Mouse (Mus musculus) neural tube, embryonic 13.5 days (tissue): ENCODE measurements around the gene Sema4c. TPM values are rescaled to one million over a fixed set of nuclear protein-coding genes. Genes with fewer than 3 reads are reported as not detected.

Source experiments
- ATAC-seq: fragments of 200-750 bp; cut with Nextera tagmentation; 2 replicates; pipeline ENCODE4 v1.8.0; 2017; ENCODE audit warnings: low read depth, mild to moderate bottlenecking, moderate TSS enrichment, moderate library complexity
- H3K27ac ChIP-seq: fragments of 300-500 bp; sonication (generic); replicated peaks from 2 replicates; pipeline ENCODE4 v1.5.1; 2015; ENCODE audit warnings: moderate library complexity, mild to moderate bottlenecking, inconsistent platforms
- H3K27me3 ChIP-seq: fragments of 300-500 bp; sonication (generic); 2 replicates; pipeline ENCODE4 v1.6.1; 2015; ENCODE audit warnings: mild to moderate bottlenecking, inconsistent platforms
- H3K36me3 ChIP-seq: fragments of 300-500 bp; sonication (generic); 2 replicates; pipeline ENCODE4 v1.6.1; 2015; ENCODE audit warnings: mild to moderate bottlenecking, inconsistent platforms
- H3K4me1 ChIP-seq: fragments of 300-500 bp; sonication (generic); replicated peaks from 2 replicates; pipeline ENCODE4 v1.6.1; 2015; ENCODE audit warnings: inconsistent platforms
- H3K4me2 ChIP-seq: fragments of 300-500 bp; sonication (generic); 2 replicates; pipeline ENCODE4 v1.6.1; 2015; ENCODE audit warnings: inconsistent platforms, mild to moderate bottlenecking, moderate library complexity
- H3K4me3 ChIP-seq: fragments of 300-500 bp; sonication (generic); 2 replicates; pipeline ENCODE4 v1.5.1; 2015; ENCODE audit warnings: mild to moderate bottlenecking, inconsistent platforms
- H3K9ac ChIP-seq: fragments of 300-500 bp; sonication (generic); 2 replicates; pipeline ENCODE4 v1.6.1; 2015; ENCODE audit warnings: moderate library complexity, mild to moderate bottlenecking, inconsistent platforms
- H3K9me3 ChIP-seq: fragments of 300-500 bp; sonication (generic); 2 replicates; pipeline ENCODE4 v1.6.1; 2016; ENCODE audit warnings: inconsistent platforms
- WGBS: fragments of 180-500 bp; shearing (Covaris S2); methylation state at CpG from one replicate; pipeline ENCODE4 v1.1.7; 2015; 5-methylcytosine and 5-hydroxymethylcytosine counted together
- polyA plus RNA-seq: library from polyadenylated mRNA; unstranded; fragments of >200 nt; fragmentation: Nextera tagmentation; extraction: Ambion mirVana; gene quantifications from 2 replicates; pipeline ENCODE4 v1.2.1, GENCODE M21; 2015

The Sema4c gene
- polyA plus RNA-seq, 1 experiment from 2014 or later, result 25.2 TPM

DNA sequence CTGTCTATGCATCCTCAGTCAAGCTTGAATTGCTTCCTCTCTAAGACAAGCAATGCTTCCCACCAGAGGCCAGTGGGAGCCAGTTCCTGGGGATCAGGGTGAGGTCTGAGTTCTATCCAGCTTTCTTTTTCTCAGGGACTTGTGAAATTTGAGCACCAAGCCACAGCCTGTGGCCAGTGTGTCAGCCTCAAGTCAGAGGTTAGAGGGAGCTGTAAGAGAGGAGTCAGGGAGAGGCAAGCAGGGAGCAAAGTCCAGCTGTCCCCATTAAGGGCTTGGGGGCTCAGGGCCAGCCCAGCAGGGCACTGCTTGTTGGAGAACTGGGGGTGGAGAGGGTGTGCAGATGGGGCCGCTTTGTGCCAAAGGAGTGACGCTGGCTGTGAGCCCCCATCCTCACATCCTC lies 5.0 kb upstream of the Sema4c start:
- H3K4me1 ChIP-seq, result peaks cover 27% of the 10 kb centered on the region
- WGBS, result 77% methylated on average over 2 of the region's 2 CpGs

DNA sequence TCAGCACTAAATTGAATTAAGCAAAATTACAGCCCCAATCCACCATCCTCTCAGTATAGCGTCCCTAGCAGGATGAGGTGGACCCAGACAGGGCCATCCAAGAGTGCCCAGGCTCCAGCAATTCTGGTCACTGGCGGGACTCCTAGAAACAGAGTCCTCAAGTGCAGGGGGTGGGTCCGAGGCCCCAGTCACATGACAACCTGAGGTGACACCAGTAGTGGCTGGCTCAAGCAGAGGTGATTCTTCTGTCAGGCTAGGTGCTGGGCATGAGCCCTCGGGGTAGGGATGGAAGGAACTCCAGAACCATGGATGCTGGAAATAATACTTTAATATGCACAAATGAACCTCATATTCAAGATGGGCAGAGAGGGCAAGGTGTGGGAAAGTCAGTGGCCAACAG lies 4.2 kb upstream of the Sema4c start:
- H3K27me3 ChIP-seq, result no peaks in the 10 kb centered on the region
- no peak overlapping the region for H3K9ac ChIP-seq
- H3K9me3 ChIP-seq, result no peaks in the 10 kb centered on the region
- H3K4me2 ChIP-seq, result no peak overlapping the region
- no peak for ATAC-seq
- no peak overlapping the region for H3K27ac ChIP-seq
- H3K4me1 ChIP-seq, result peaks cover 22% of the 10 kb centered on the region
- WGBS, result 72% methylated on average over 4 of the region's 4 CpGs
- H3K36me3 ChIP-seq, result no peaks in the 10 kb centered on the region
- H3K4me3 ChIP-seq, result no peak overlapping the region

More for the DNA sequence above, 5.0 kb upstream of the Sema4c start:
- H3K36me3 ChIP-seq, result no peaks in the 10 kb centered on the region
- H3K9me3 ChIP-seq, result no peaks in the 10 kb centered on the region
- H3K9ac ChIP-seq, result no peak overlapping the region
- H3K4me2 ChIP-seq, result no peak overlapping the region
- no peak for ATAC-seq
- H3K27me3 ChIP-seq, result no peaks in the 10 kb centered on the region
- H3K27ac ChIP-seq, result no peak overlapping the region
- H3K4me3 ChIP-seq, result no peak overlapping the region

DNA sequence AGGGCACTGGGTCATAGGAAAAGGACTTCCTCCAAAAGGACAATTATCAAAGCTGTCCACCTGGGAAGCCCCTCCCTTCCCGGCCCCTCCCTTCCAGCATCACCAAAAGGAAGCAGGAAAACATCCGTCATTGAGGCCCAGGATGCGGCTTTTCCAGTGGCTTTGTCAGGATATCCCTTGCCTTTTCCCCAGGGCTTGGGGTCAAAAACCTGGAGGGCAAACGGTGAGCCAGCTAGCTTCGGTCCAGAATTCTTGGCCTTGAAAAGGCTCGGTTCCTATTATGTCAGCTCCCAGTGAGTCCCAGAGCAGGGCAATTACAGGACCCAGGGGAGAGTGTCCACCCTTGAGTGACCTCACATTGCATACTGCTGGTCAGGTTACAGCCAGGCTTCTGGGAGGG lies 2.8 kb upstream of the Sema4c start:
- no peak for ATAC-seq
- Histone ChIP-seq H3K9ac (no peak overlapping the region), H3K4me2 (no peak overlapping the region), H3K4me3 (no peak overlapping the region), H3K4me1 (peaks cover 18% of the 10 kb centered on the region), H3K9me3 (no peaks in the 10 kb centered on the region), H3K27me3 (no peaks in the 10 kb centered on the region), H3K36me3 (no peaks in the 10 kb centered on the region), H3K27ac (no peak overlapping the region)
- whole genome bisulfite sequencing, result 39% methylated on average over 6 of the region's 6 CpGs

DNA sequence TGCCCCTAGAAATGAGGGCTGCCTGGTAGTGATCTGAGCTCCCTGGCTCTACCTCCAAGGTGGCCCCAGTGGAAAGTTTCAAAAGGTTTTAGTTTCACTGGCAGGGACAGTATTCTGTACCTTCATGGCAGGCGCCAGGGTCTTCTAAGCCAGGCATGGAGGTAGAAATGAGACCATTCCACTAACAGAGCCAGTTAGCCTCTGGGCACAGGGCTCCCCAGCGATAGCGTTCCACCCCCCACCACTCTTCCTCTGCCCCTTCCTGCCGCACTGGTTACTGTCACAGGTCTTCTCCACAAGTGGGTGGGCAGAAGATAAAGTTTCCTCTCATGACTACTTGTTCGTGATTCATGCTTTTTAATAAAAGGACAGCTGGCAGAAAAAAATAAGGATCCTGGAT lies 1.7 kb upstream of the Sema4c start:
- Histone ChIP-seq H3K4me1 (peaks cover 28% of the 10 kb centered on the region), H3K27me3 (no peaks in the 10 kb centered on the region), H3K27ac (no peak overlapping the region), H3K4me2 (no peak overlapping the region), H3K9me3 (no peaks in the 10 kb centered on the region), H3K4me3 (no peak overlapping the region), H3K9ac (no peak overlapping the region), H3K36me3 (peaks cover 4% of the 10 kb centered on the region; the same call in 1 of the 2 replicates)
- ATAC-seq, result no peak
- WGBS, result 76% methylated on average over 5 of the region's 5 CpGs

DNA sequence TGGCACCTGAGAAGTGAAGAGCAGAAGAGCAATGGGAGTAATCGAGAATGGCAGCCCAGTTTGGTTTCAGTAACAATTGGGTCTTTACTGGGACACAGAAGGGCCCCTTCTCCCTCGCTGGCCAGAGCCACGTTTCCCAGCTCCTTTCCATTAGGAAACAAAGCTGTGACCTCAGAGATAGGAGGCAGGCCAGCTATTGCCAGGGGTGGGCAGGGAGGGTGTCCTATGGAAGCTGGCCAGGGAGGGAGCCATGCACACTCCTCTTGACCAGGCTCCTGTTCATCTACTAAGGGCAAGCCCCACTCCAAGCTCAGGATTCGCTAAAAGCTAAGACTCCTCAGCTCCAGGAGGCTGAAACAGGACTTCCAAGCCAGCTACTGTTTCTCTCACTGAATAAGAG lies 1.1 kb upstream of the Sema4c start:
- H3K27me3 ChIP-seq, result no peaks in the 10 kb centered on the region
- 10% methylated on average over 4 of the region's 4 CpGs for WGBS
- peak overlapping the region; percentile 95 for H3K4me3 ChIP-seq
- no peaks in the 10 kb centered on the region for H3K9me3 ChIP-seq
- H3K9ac ChIP-seq, result peak overlapping the region; percentile 99
- H3K4me1 ChIP-seq, result peaks cover 35% of the 10 kb centered on the region
- H3K4me2 ChIP-seq, result peak overlapping the region; percentile 95
- H3K36me3 ChIP-seq, result peaks cover 10% of the 10 kb centered on the region
- H3K27ac ChIP-seq, result peak overlapping the region; percentile 99; the same call in 1 of the 2 replicates
- ATAC-seq, result no peak

DNA sequence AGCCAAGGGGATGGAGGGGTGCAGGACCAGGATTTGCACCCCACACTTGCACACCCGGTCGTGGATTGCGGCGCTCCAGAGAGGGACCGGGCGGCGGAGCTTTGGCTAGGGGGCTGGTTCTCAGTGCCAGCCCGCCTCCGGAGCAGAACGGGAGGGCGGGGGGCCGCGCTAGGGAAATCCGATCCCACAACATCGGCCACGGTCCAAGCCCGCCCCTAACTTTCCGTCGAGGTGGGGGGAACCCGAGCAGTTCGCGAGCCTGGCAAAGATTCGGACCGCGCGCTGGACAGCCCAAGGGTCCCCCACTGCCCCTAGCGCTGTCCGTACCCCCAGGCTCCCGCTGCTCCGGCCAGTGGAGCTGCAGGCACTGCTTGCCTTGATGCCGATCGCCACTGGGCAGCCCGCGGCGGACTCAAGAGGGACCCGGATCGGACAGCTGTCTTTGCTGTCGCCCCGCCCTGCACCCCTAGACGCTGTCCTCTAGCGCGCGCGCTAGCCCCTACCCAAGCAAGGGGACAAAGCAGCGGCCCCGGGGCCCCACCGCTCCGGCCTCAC lies 615 bp downstream of the Sema4c start:
- WGBS, result under 1% methylated on average over 48 of the region's 48 CpGs
- peak overlapping the region; percentile 99 for H3K27ac ChIP-seq
- peak overlapping the region; percentile 99 for H3K9ac ChIP-seq
- peaks cover 27% of the 10 kb centered on the region for H3K36me3 ChIP-seq
- H3K9me3 ChIP-seq, result no peaks in the 10 kb centered on the region
- ATAC-seq, result peak; percentile 69
- H3K4me2 ChIP-seq, result peak overlapping the region; percentile 95
- peak overlapping the region; percentile 95 for H3K4me3 ChIP-seq
- H3K4me1 ChIP-seq, result peaks cover 44% of the 10 kb centered on the region
- H3K27me3 ChIP-seq, result no peaks in the 10 kb centered on the region

DNA sequence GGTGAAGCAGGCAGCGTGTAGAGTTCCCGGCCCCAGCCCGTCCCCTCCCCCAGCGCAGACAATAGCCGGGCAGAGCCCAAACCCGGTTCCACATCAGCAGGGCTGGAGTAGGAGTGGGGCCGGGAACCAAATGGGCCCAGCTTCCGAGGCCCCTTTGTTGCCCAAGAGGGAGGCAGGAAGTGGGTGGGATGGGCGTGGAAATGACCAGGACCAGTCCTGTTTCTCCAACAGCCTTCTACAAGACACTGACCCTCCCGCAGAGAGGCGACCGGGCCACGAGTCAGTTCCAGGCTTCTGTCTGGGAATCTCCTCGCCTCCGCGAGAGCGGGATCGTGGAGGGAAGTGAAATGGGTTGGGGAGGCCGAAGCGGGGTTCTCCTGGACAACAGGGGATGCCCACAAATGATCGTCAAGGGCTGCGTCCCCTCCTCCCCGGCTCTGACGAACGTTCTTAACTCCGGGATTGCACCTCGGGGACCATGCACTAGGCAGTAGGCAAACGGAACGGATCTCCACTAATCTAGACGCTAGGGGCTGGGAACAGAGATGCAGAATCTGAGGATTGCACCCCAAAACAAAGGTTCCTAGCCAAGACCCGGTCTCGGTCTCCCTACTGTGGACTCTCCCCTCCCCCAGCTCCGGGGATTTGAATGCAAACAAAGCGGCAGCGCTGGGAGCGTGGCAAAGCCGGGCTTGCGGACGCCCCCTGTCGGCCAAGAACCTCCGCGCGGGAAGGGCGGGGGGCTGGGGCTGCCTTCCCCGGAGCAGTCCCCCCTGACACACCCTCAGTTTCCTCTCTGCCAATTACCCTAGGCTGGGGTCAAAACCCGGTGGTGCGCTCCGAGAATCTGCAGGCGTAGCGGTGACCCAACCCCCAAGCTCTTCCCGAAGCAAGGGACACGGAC lies 1.3 kb downstream of the Sema4c start:
- Histone ChIP-seq H3K27ac (peak overlapping the region; percentile 99), H3K4me1 (peaks cover 44% of the 10 kb centered on the region), H3K4me3 (peak overlapping the region; percentile 95), H3K9me3 (no peaks in the 10 kb centered on the region), H3K36me3 (peaks cover 35% of the 10 kb centered on the region), H3K27me3 (no peaks in the 10 kb centered on the region), H3K4me2 (peak overlapping the region; percentile 95), H3K9ac (peak overlapping the region; percentile 99)
- WGBS, result under 1% methylated on average over 52 of the region's 52 CpGs
- peak; percentile 83 for ATAC-seq

DNA sequence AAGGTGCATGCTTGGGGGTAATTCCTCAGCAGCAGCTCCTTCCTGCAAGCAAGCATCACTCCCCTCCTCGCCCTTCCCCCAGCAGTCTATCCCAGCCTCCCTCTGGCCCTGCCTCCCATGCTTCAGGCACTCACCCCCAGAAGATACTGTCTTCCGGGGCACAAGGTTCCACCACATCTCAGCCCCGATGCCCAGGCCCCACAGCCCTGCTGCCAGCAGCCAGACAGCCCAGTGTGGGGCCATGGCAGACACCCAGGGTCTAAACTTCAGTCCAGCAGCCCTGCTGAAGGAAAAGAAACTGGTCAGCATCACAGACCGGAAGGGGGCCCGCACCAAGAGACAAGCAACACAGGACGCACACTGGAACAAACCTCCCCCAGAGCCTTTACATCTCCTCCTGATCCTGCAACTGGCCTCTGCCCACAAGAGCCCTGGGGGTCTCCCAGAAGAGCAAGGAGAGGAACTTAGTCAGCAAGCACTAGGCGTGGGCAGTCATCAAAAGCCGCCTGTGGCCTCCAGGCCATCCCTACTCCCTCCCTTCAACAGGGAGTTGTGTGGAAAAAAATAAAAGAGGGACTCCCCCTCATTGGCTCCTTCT lies 2.3 kb downstream of the Sema4c start:
- peak overlapping the region; percentile 95 for H3K4me2 ChIP-seq

DNA sequence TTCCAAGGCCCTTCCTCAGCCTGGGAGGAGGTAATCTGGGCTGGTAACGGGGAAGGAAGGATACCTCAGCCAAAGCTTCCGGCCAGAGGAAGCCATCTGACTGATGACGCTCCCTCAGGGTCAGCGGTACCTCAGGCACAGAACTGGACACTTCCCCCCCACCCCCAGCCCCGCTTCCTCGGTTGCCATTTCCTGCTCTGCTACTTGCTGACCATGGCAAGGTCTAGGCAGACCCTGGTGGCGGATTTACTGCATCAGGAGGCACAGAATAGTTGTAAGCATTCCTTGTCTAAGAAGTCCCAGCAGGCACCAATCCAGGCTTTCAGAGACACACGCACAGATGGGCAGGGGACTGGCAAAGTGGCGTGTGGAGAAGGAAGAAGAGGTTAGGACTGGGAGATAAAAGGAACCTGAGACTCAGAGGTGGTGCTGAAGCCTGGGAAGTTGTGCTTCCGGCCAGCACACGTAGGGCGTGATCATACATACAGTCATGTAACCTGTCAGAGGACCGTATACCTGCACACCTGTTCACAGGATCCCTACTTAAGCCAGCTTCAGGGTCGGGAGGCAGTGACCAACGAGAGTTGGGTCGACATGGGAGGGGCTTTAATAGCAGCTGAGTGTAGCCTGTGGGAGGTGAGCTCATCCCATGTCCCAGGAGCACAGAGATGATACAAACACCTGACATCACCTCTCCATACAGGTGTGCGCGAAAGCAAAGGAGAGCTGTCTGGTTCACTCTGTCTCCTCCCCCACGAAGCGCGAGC lies 3.3 kb downstream of the Sema4c start:
- peak overlapping the region; percentile 95 for H3K4me3 ChIP-seq
- peak overlapping the region; percentile 95 for H3K4me2 ChIP-seq
- H3K27ac ChIP-seq, result peak overlapping the region; percentile 99
- H3K4me1 ChIP-seq, result peaks cover 46% of the 10 kb centered on the region
- H3K27me3 ChIP-seq, result no peaks in the 10 kb centered on the region
- peak overlapping the region; percentile 99 for H3K9ac ChIP-seq
- no peaks in the 10 kb centered on the region for H3K9me3 ChIP-seq
- H3K36me3 ChIP-seq, result peaks cover 55% of the 10 kb centered on the region
- no peak for ATAC-seq
- 65% methylated on average over 21 of the region's 21 CpGs for WGBS

More for the DNA sequence above, 2.3 kb downstream of the Sema4c start:
- Histone ChIP-seq H3K36me3 (peaks cover 44% of the 10 kb centered on the region), H3K27ac (peak overlapping the region; percentile 99), H3K4me1 (peaks cover 44% of the 10 kb centered on the region), H3K9me3 (no peaks in the 10 kb centered on the region), H3K27me3 (no peaks in the 10 kb centered on the region), H3K9ac (peak overlapping the region; percentile 99), H3K4me3 (peak overlapping the region; percentile 95)
- WGBS, result 2% methylated on average over 8 of the region's 8 CpGs
- no peak for ATAC-seq

DNA sequence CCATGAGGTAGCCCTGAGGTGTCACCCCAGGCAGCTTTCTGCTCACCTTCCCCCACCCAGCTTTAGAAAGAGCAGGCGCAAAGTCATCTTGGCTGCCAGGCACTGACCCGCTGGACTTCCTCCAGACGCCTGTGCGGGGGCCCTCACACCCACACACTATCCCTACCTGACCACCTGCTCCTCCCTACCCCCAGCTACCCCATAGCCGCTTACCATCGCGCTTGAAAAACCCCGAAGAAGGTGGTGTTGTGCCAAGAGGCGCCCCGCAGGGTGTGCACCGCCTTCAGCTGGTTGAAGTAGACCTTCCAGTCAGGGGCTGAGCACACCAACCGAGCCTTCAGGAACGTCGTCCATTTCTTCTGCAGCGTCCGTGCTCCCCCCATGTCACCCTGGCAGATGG lies 5.6 kb downstream of the Sema4c start:
- Histone ChIP-seq H3K4me2 (no peak overlapping the region), H3K36me3 (peaks cover 71% of the 10 kb centered on the region), H3K9me3 (no peaks in the 10 kb centered on the region), H3K27ac (no peak overlapping the region), H3K4me3 (no peak overlapping the region), H3K9ac (no peak overlapping the region), H3K4me1 (peaks cover 54% of the 10 kb centered on the region), H3K27me3 (no peaks in the 10 kb centered on the region)
- ATAC-seq, result no peak
- WGBS, result 90% methylated on average over 16 of the region's 16 CpGs

DNA sequence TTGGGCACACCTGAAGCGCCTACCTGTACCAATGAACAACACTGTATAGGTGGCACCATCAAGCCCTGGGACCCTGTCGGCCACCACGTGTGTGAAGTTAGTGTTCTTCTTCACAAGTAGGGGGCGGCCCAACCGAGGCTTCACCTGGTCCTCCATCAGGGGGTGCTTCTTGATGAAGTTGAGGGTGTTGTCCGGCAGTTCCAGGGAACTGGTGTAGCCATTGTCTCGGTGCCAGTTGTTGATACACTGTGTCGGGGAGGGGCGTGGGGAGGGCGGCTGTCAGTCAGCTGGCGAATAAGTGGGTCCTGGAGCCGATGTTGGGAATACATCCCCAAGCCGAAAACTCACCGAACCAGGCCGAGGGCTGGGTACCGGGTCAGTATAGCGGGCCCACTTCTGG lies 6.2 kb downstream of the Sema4c start:
- peaks cover 71% of the 10 kb centered on the region for H3K36me3 ChIP-seq
- 90% methylated on average over 17 of the region's 17 CpGs for WGBS

More for the DNA sequence above, 6.2 kb downstream of the Sema4c start:
- H3K4me2 ChIP-seq, result no peak overlapping the region
- no peaks in the 10 kb centered on the region for H3K9me3 ChIP-seq
- H3K4me3 ChIP-seq, result no peak overlapping the region
- no peak overlapping the region for H3K9ac ChIP-seq
- H3K27me3 ChIP-seq, result no peaks in the 10 kb centered on the region
- ATAC-seq, result no peak
- no peak overlapping the region for H3K27ac ChIP-seq
- H3K4me1 ChIP-seq, result peaks cover 56% of the 10 kb centered on the region
